Mouse (Mus musculus) bone marrow, adult 2 months (tissue): Measurements from ENCODE around the gene Fars2.

Experiments used
- CTCF ChIP-seq: fragments of 200-500 bp; IDR thresholded peaks from 2 replicates; pipeline ENCODE4 v1.5.1; 2011; ENCODE audit warnings: low read length, control low read depth; ENCODE audit not compliant: control insufficient read depth, insufficient read depth
- POLR2A ChIP-seq: fragments of 200-500 bp; IDR thresholded peaks from 2 replicates; pipeline ENCODE4 v1.6.1; 2011; ENCODE audit warnings: low read depth, mild to moderate bottlenecking, control low read depth, low read length, borderline replicate concordance; ENCODE audit not compliant: control insufficient read depth

DNA sequence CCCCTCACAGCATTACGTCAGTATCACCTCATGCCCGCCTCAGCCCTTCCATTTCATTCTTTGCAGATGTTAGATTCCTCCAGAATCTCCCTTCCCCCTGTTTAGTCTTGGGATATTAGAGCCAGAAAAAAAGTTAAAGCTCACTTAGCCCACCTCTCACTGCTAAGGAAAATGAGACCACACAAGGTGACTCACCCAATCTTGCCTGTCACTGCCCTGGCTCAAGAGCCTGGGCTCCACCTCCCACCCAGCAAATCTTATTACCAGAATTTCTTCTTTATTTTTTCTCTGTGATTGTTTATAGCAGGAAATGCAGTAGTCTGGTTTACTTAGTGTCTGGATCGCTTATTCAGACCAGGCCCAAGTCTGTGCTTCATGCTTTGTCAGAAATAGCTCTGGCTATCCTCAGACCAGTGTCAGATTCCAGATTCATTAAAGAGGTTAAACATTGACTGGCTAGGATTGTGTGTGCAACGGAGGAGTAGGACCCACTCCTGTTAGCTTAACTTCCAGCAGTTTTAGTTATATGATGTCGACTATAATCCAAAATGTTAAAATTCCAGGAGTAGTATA is 412.3 kb downstream of the Fars2 start:
- TF ChIP-seq POLR2A (no peak), CTCF (no peak)
